Mouse (Mus musculus): ENCODE results near the gene Ppp1ca. TPM values are rescaled to one million over a fixed set of nuclear protein-coding genes. Genes with fewer than 3 reads are reported as not detected.
A peak's percentile ranks its signal among the peaks of the same experiment; 100 is the strongest.

The Ppp1ca gene
- polyA plus RNA-seq, 1 experiment from 2014 or later = 589 TPM

GRCm38 (mm10) chr19:4203604-4204326 lies 11.9 kb downstream of the Ppp1ca start:
- peaks cover 16% of the 10 kb centered on the region; the same call in 1 of the 2 replicates for H3K27me3 ChIP-seq (replicated peaks)
- H3K36me3 ChIP-seq = peaks cover 5% of the 10 kb centered on the region; the same call in 1 of the 2 replicates
- no peak for ATAC-seq (ENCODE audit: low FRiP score)
- H3K9me3 ChIP-seq (replicated peaks) = no peaks in the 10 kb centered on the region
- H3K9ac ChIP-seq (replicated peaks) = no peak overlapping the region
- no peak overlapping the region for H3K4me2 ChIP-seq
- H3K4me3 ChIP-seq (replicated peaks) = no peak overlapping the region
- 62% methylated on average over 13 of the region's 13 CpGs for WGBS
- H3K27ac ChIP-seq (replicated peaks) = no peak overlapping the region
- H3K4me1 ChIP-seq = peaks cover 30% of the 10 kb centered on the region

- Histone ChIP-seq H3K9me3 (replicated peaks) (no peaks in the 10 kb centered on the region), H3K27me3 (replicated peaks) (peaks cover 16% of the 10 kb centered on the region; the same call in 1 of the 2 replicates), H3K4me3 (replicated peaks) (no peak overlapping the region), H3K36me3 (no peaks in the 10 kb centered on the region), H3K27ac (replicated peaks) (no peak overlapping the region), H3K4me2 (no peak overlapping the region), H3K4me1 (peaks cover 24% of the 10 kb centered on the region), H3K9ac (replicated peaks) (no peak overlapping the region)
- no peak for ATAC-seq (ENCODE audit: low FRiP score)
- WGBS = 73% methylated on average over 3 of the region's 4 CpGs
Observed at GRCm38 (mm10) chr19:4204889-4205288, 13.0 kb downstream of the Ppp1ca start.

- no peak for ATAC-seq (ENCODE audit: low FRiP score)
- WGBS = 2% methylated on average over 2 of the region's 2 CpGs
Observed at GRCm38 (mm10) chr19:4206971-4207370, 15.1 kb downstream of the Ppp1ca start.

GRCm38 (mm10) chr19:4208563-4208962 lies 16.7 kb downstream of the Ppp1ca start:
- 76% methylated on average over 5 of the region's 5 CpGs for WGBS
- Histone ChIP-seq H3K9ac (replicated peaks) (no peak overlapping the region), H3K9me3 (replicated peaks) (no peaks in the 10 kb centered on the region), H3K27me3 (replicated peaks) (peaks cover 43% of the 10 kb centered on the region), H3K4me3 (replicated peaks) (no peak overlapping the region), H3K36me3 (no peaks in the 10 kb centered on the region), H3K27ac (replicated peaks) (no peak overlapping the region), H3K4me1 (peaks cover 8% of the 10 kb centered on the region), H3K4me2 (no peak overlapping the region)
- no peak for ATAC-seq (ENCODE audit: low FRiP score)

More at GRCm38 (mm10) chr19:4206971-4207370, 15.1 kb downstream of the Ppp1ca start:
- peaks cover 7% of the 10 kb centered on the region for H3K4me1 ChIP-seq
- H3K27ac ChIP-seq (replicated peaks) = no peak overlapping the region
- no peaks in the 10 kb centered on the region for H3K36me3 ChIP-seq
- no peak overlapping the region for H3K9ac ChIP-seq (replicated peaks)
- no peaks in the 10 kb centered on the region for H3K9me3 ChIP-seq (replicated peaks)
- H3K27me3 ChIP-seq (replicated peaks) = peaks cover 30% of the 10 kb centered on the region
- H3K4me2 ChIP-seq = no peak overlapping the region
- no peak overlapping the region for H3K4me3 ChIP-seq (replicated peaks)

DNA sequence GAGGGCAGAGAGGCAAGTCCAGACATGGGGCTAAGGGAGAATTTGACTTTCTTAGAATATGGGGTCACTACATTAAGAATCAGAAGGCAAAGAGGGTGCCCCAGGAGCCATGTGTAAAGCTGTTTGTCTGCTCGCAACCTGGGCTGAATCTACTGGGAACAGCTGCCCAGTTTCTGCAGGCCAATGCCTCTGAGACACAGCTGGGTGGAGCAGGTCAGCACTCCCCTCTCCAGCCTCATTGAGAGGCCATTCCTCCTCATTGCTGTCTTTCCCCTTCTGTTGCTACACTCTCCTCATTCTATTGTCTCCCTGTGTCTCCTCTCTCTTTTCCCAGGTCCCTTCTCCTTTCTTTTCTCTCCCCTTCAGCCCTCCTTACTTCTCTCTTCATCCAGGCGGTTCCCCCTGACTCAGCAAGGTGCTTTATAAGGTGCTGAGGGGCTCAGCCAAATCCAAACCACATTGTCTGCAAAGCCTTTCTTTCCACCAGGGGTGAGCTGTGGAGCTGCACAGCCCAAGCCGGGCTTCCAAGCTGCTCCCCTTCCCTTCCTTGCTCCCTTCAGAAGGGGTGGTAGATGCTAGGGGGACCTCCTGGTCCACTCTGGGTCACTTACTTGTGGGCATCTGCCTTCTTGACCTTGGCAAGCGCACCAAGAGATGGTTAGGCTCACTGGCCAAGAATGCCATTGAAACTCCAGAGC lies 20.2 kb downstream of the Ppp1ca start:
- Histone ChIP-seq H3K9ac (replicated peaks) (no peak overlapping the region), H3K4me2 (no peak overlapping the region), H3K4me1 (peaks cover 37% of the 10 kb centered on the region), H3K27ac (replicated peaks) (no peak overlapping the region), H3K36me3 (no peaks in the 10 kb centered on the region), H3K4me3 (replicated peaks) (no peak overlapping the region), H3K9me3 (replicated peaks) (no peaks in the 10 kb centered on the region), H3K27me3 (replicated peaks) (peaks cover 49% of the 10 kb centered on the region)
- 38% methylated on average over 4 of the region's 4 CpGs for WGBS
- no peak for ATAC-seq (ENCODE audit: low FRiP score)

- 6% methylated on average over 9 of the region's 9 CpGs for WGBS
- H3K27ac ChIP-seq (replicated peaks) = no peak overlapping the region
- H3K4me1 ChIP-seq = peaks cover 37% of the 10 kb centered on the region
- no peak overlapping the region for H3K9ac ChIP-seq (replicated peaks)
- H3K4me3 ChIP-seq (replicated peaks) = peak overlapping the region; percentile 51
- H3K27me3 ChIP-seq (replicated peaks) = peaks cover 63% of the 10 kb centered on the region
- ATAC-seq (ENCODE audit: low FRiP score) = no peak
- H3K9me3 ChIP-seq (replicated peaks) = no peaks in the 10 kb centered on the region
- H3K4me2 ChIP-seq = peak overlapping the region; percentile 96
- no peaks in the 10 kb centered on the region for H3K36me3 ChIP-seq
Observed at GRCm38 (mm10) chr19:4213524-4213974, 21.7 kb downstream of the Ppp1ca start.

GRCm38 (mm10) chr19:4214071-4214770 lies 22.4 kb downstream of the Ppp1ca start, which contains the start of the genes Clcf1 and AC109138.7:
Clcf1 (plus strand) TSS chr19:4214238.
AC109138.7 (plus strand) TSS chr19:4214357.
- Histone ChIP-seq H3K9me3 (replicated peaks) (no peaks in the 10 kb centered on the region), H3K4me2 (peak within 1 kb of the TSS; percentile 96), H3K9ac (replicated peaks) (peak within 1 kb of the TSS; percentile 56), H3K4me1 (peaks cover 37% of the 10 kb centered on the region), H3K36me3 (no peaks in the 10 kb centered on the region), H3K27ac (replicated peaks) (0 out of 2 replicates have a peak within 1 kb of the TSS, but pooled peaks have one; percentile 38), H3K27me3 (replicated peaks) (peaks cover 63% of the 10 kb centered on the region), H3K4me3 (replicated peaks) (peak within 1 kb of the TSS; percentile 51)
- peak; percentile 23; the same call in 1 of the 2 replicates for ATAC-seq (ENCODE audit: low FRiP score)
- WGBS = under 1% methylated on average over 47 of the region's 49 CpGs

DNA sequence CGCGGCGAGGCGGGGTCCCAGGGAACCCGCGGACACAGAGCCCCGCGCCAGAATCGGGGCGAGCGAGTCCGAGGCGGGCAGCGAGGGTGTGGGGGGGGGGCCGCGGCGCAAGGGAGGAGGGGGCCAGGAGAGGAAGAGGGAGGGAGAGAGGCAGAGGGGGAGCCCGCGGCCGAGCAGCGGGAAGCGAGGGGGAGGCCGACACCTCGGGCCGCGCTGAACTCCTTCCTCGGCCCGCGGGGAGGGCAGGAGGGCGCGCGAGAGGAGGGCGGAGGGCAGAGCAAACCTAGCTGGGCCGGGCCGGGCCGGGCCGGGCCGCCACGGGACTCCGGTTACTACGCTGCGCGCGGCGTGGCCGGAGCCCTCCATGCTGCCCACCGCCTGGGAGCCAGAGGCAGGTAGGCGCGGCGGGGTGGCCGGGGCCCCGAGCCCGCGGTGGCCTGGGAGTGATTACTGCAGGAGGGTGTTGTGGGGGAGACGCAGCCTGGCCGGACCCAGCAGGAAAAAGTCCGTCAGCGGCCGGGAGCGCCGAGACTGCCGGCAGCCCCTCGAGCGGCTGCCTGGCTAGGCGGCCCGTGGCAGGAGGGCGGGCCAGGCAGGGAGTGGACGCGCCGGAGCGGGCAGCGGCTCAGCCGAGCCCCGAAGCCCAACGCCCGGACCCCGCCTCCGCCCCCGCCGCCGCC lies 23.0 kb downstream of the Ppp1ca start:
- Histone ChIP-seq H3K9me3 (replicated peaks) (no peaks in the 10 kb centered on the region), H3K27me3 (replicated peaks) (peaks cover 63% of the 10 kb centered on the region), H3K4me3 (replicated peaks) (peak overlapping the region; percentile 51), H3K36me3 (no peaks in the 10 kb centered on the region), H3K27ac (replicated peaks) (0 out of 2 replicates have a peak overlapping the region, but pooled peaks have one; percentile 38), H3K4me1 (peaks cover 39% of the 10 kb centered on the region), H3K9ac (replicated peaks) (peak overlapping the region; percentile 56), H3K4me2 (peak overlapping the region; percentile 96)
- ATAC-seq (ENCODE audit: low FRiP score) = peak; percentile 16; the same call in 1 of the 2 replicates
- WGBS = 0% methylated on average over 46 of the region's 81 CpGs

- Histone ChIP-seq H3K27me3 (replicated peaks) (peaks cover 62% of the 10 kb centered on the region), H3K36me3 (no peaks in the 10 kb centered on the region), H3K4me2 (peak overlapping the region; percentile 96), H3K9me3 (replicated peaks) (no peaks in the 10 kb centered on the region), H3K27ac (replicated peaks) (no peak overlapping the region), H3K4me3 (replicated peaks) (peak overlapping the region; percentile 51), H3K9ac (replicated peaks) (peak overlapping the region; percentile 56), H3K4me1 (peaks cover 45% of the 10 kb centered on the region)
- WGBS = 4% methylated on average over 15 of the region's 21 CpGs
- ATAC-seq (ENCODE audit: low FRiP score) = no peak
Observed at GRCm38 (mm10) chr19:4215451-4215840, 23.6 kb downstream of the Ppp1ca start.

DNA sequence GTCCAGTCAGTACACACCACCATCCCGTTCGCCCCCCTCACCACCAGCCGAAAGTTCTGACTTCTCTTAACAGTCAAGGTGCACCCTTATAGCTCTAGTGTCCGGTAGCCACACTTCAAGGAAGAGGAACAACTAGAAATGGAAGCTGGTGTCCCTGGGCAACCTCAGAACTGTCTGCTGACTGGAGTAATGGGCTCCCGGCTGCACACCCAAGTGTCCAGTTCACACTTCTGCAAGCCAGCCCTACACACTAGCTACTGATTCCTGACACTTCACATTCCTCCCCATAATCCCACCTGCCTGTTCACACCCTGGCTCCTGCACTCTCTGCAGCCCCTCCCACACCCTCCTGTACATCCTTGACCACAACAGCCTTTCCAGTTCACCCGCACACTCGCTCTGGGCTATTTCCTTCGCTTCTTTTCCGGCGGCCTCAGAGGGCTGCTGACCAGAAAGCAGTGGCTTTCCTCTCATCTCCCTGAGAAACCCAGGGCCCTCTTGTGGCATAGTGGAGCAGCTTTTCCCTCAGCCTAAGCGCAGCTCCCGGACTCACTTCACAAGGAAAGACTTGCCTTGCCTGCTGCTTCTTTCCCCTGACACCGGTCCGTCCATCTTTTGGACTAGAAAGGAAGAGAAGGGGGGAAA lies 24.3 kb downstream of the Ppp1ca start:
- Histone ChIP-seq H3K36me3 (no peaks in the 10 kb centered on the region), H3K9ac (replicated peaks) (0 out of 2 replicates have a peak overlapping the region, but pooled peaks have one; percentile 23), H3K27ac (replicated peaks) (no peak overlapping the region; the same call in 1 of the 2 replicates), H3K27me3 (replicated peaks) (peaks cover 57% of the 10 kb centered on the region), H3K4me2 (peak overlapping the region; percentile 96), H3K9me3 (replicated peaks) (no peaks in the 10 kb centered on the region), H3K4me1 (peaks cover 52% of the 10 kb centered on the region), H3K4me3 (replicated peaks) (0 out of 2 replicates have a peak overlapping the region, but pooled peaks have one; percentile 6)
- no peak for ATAC-seq (ENCODE audit: low FRiP score)
- WGBS = 26% methylated on average over 14 of the region's 14 CpGs

All from neural tube, embryonic 15.5 days (tissue).